Mouse (Mus musculus) embryo, embryonic 10 days (tissue): ENCODE measurements around the gene Mief1.

Experiments
- DNase-seq: peaks from one replicate; pipeline ENCODE4 v3.0.0-alpha.2; 2015; ENCODE audit warnings: low spot score

The Mief1 gene

DNA sequence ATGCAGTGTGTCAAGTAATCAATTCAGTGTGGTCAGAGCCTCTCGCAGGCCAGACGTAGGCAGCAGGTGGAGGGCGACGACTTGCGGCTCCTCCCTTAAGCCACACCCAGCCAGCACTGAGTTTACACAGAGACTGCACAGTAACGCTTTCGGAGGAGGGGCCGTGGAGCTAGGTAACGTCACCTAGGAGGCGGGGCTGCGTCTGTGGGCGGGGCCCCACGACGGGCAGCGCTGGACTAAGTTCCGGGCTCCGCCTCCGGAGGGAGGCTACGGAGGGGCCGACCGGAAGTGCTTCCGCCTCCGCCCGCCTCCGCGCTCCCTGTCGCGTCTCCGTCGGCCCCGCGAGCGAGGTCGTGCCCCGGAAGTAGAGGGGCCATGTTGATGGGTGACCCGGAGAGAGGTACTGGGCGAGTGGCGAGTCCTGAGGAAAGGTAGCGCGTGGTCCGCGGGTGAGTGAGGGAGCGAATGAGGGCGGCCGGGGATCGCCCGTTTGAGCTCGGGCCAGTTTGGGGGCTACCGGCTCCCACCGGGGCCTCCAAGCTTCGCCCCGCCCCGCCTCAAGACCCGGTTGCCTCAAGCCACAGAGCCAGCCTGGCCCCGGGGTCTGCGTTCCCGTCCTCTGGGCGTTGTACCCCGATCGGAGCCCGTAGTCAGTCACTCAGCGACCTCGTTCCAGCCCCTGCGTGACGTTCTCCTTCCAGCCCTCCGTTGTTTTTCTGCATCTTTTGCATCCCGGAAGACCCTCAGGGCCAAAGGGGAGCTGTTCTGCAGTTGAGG, at the start of gene Mief1:
Gene Mief1 (plus strand): TSS at position 286 of the 777 bp plus-strand sequence.
- peak; percentile 99 for DNase-seq

DNA sequence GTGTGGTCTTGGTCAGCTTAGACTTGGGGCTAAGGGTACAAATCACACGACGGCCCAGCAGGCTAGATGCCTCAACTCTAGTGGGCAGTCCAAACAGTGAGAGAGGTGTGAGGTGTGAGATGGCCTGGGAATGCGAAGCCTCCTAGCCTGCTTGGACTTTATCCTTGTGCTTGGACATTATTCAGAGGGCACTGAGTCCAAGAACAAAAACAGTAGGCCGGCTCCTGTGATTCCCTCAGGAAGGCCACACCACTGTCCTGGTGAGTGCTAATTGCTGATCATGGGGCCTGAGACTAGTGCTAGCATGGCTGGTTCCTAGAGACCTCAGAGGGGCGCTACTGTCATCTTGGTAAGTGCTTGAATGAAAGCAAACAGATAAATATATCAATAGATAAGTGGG, 44.9 kb upstream of the Mief1 start:
- no peak for DNase-seq

GRCm38 (mm10) chr15:80190075-80190474, 43.7 kb upstream of the Mief1 start:
- no peak for DNase-seq

DNA sequence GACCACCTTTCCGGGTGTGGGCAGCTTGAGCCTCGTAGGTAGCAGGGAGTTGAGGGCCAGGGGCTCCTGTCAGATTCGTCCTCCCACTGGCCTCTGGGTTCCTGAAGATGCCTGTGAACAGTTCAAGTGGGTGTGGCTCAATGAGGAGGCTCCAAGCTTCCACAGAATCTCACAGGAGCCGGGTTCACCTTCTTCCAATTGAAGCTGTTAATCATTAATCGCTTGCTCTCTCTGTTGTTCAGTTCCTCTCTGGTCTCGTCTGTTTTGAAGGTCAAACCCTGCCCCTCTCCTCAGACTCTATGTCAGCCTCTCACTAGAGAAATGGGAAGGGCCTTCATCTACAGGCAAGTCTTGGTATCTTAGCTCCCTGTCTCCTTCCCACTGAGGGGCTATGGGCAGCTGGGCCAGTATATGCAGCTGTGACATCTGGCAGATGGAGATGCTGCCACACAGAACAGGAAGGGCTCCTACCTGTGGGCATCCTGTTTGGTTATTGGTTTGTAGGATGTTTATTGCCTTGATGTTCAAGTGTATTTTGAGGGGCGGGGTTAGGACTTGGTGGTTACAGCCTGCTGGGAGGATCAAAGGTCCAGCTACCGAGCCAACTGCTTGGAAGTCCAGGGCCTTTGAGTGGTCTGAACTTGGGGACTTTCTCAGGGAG, 42.1 kb upstream of the Mief1 start:
- DNase-seq, result no peak

GRCm38 (mm10) chr15:80192246-80192585, 41.6 kb upstream of the Mief1 start:
- no peak for DNase-seq

- DNase-seq, result no peak
These were observed 41.0 kb upstream of the Mief1 start for GRCm38 (mm10) chr15:80192847-80193246.

DNA sequence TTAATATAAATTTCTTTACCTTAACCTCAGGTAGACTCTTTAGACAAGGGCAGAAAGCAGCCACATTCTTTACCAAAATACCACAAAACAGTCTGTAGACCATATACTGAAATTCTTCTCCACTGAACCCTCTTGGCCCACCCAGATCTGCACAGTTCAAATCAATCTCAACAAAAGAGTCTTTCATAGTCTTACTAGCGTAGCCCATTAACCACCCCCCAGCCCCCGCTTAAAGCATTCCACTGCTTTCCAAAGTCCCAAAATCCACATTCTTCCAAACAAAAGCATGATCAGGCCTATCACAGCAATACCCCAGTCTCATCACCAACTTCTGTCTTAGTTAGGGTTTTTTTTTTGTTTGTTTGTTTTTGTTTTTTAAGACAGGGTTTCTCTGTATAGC, 34.3 kb upstream of the Mief1 start:
- no peak for DNase-seq

DNA sequence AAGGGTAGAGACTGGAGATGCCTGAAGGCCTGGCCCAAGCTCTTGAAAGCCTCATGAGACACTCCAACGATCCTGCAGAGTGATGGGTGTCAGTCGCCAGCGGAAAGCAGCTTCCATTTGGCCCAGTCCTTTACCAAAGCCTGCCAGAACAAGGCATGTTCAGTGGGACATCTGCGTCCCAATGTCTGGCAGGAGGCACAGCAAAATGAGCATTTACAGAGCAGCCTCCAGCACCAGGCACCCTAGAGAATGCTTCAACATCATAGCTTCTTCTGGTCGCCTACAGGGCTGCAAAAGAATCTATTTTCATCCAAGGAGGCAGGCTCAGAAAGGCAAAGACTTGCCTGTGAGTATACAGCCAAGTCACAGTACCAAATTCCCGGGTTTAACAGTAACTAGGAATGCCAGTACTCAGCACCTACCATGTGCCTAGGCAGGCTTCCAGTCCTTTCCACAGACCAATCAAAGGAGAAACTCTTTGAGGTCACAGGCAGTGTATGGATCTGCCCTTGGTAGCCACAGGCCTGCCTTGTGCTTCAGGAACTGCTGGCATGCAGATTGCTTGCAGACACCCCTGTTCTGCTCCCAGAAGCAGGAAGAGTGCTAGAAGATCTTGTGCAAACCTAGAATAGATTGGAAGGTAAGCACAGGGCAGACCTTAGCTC, 31.6 kb upstream of the Mief1 start:
- no peak for DNase-seq

DNA sequence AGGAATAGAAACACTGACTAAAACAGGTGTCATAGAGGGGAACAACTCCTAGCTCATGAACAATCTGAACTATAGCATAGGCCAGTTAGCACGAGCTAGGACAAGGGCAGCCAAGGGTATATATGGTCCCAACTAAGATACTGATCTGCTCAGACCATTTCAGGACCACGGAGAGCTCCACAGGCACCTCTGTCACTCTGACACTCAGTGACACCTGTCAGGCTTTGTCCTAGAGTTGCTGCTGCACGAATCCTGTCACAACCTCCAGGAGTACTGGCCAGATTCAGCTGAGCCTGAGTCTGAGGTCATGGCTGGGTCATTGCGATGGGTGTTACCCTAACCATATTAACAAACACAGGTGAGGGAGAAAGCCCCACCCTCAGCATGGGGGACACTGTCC, 30.4 kb upstream of the Mief1 start:
- peak; percentile 70 for DNase-seq

GRCm38 (mm10) chr15:80206057-80206565, 27.7 kb upstream of the Mief1 start:
- DNase-seq, result no peak

GRCm38 (mm10) chr15:80208446-80208845, 25.4 kb upstream of the Mief1 start:
- no peak for DNase-seq

GRCm38 (mm10) chr15:80213688-80214087, 20.1 kb upstream of the Mief1 start:
- no peak for DNase-seq

GRCm38 (mm10) chr15:80215716-80216479, 17.9 kb upstream of the Mief1 start:
- DNase-seq, result peak; percentile 37

DNA sequence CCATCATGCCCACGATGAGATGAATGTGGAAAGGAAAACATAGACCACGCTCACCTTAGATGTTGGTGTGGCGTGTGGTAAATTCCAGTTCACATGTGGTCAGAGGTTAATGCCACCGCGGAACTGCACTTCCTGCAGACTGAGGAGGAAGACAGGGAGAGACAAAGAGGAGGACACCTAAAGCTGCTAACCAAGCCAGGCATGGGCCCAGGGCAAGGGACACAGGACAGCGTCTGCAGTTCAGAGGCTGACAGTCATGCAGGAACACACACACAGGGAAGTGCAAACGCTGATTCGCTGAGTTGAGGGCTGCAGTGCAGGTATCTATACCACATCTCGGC, 17.4 kb upstream of the Mief1 start:
- no peak for DNase-seq

- DNase-seq, result no peak
These were observed 16.3 kb upstream of the Mief1 start for GRCm38 (mm10) chr15:80217476-80217875.

- DNase-seq, result peak; percentile 64
These were observed 14.6 kb upstream of the Mief1 start for GRCm38 (mm10) chr15:80219211-80219610.

DNA sequence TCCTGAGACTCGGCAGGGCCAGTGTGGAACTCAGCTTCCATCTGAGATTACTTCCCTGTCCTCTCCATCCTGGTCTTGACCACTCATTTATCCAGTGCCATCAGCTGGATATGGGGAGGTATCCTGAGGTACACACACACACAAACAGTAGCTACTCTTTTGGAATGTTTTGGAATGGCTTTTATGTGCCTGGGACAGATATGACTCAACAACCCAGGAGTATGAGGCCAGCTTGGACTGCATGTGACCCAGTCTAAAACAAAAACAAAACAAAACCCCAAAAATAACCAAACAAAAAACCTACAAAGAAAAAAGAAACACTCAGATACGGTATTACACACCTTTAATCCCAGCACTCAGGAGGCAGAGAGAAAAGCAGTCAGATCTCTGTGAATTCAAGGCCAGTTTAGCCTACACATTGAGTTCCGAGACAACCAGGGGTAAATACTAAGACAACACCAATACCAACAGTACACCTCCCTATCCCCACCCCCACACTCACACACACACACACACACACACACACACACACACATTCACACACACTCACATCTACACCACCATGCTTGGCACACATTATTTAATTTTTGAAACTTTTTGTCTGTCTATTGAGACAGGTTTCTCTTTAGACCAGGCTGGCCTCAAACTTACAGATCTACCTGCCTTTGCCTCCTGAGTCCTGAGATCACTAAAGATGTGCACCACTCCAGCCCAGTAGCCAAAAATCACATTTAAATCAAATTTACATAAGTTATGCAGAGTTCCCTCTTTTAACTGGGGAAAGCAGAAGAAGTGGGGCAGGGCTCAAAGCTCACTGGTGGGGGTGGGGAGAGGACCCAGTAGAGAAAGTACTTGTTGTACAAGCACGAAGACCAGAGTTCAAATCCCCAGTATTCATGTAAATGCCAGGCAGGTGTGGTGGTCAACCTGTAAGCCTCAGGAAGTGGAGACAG, 13.8 kb upstream of the Mief1 start:
- no peak for DNase-seq

DNA sequence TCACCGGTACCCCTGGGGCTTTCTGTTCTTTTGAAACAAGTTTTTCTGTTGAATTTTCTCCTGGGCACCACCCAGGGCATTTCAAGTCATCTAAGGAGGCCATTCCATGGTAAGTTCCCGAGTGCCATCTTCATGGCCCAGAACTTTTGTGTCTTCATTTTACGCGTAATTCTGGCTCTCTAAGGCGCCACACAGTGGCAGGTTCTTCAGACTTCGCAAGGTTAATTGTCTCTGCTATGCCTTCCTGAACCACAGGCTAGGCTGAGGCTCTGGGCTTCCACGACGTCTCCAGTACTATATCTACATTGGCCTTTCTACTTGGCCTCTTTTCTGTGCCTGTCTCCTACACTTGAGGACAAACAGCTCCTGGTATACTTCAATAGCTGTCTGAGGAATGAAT, 12.8 kb upstream of the Mief1 start:
- no peak for DNase-seq

DNA sequence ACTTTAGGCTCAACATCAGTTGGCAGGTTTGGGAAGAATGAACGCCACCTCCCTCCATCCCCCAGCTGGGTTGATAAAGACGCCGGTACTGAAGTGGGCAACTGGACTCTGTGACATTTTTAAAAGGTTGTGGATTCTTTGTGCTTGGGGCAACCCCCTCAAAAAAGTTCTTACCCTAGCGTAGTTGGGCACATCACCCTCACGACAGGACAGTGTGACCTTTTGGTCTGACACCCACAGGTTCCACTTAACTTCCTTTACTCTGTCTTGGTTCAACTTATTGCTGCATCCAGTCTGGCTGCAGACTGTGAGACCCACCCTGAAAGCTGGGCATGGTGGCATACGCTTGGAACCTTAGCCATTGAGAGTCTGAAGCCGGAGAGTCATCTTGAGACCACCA, 10.1 kb upstream of the Mief1 start:
- DNase-seq, result no peak

- peak; percentile 85 for DNase-seq
These were observed 8.6 kb upstream of the Mief1 start for GRCm38 (mm10) chr15:80225208-80225607.

DNA sequence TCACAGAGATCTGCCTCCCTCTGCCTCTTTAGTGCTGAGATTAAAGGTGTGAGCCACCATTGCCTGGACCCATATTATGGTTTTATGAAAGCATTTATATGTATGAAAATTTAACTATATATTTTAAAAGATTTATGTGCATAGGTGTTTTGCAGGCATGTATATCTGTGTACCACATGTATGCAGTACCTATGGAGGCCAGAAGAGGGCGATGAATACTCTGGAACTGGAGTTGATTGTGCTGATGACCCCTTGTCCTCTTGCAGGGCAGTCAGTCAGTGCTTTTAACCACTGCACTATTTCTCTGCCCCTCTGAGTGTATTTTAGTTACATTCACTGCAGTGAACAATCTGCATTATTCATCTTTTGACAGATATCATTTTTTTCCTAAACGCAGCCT, 8.0 kb upstream of the Mief1 start:
- peak; percentile 83 for DNase-seq
